Mouse (Mus musculus): ENCODE results near the gene Arhgap23. TPM values are rescaled to one million over a fixed set of nuclear protein-coding genes. Genes with fewer than 3 reads are reported as not detected.

The Arhgap23 gene
- total RNA-seq, 2 experiments from 2014 or later = 37.9 to 38.6 TPM

- DNase-seq (ENCODE audit: low spot score in 2 of 2) = no peak
Measured at GRCm38 (mm10) chr11:97404761-97405190, 10.6 kb upstream of the Arhgap23 start.

GRCm38 (mm10) chr11:97406094-97406951 is 9.0 kb upstream of the Arhgap23 start:
- DNase-seq (ENCODE audit: low spot score in 2 of 2) = no peak

- no peak for DNase-seq (ENCODE audit: low spot score in 2 of 2)
Measured at GRCm38 (mm10) chr11:97407456-97407855, 7.9 kb upstream of the Arhgap23 start.

- DNase-seq (ENCODE audit: low spot score in 2 of 2) = peak in 1 of 2 experiments; percentile 64
Measured at GRCm38 (mm10) chr11:97408171-97408570, 7.2 kb upstream of the Arhgap23 start.

- no peak for DNase-seq (ENCODE audit: low spot score in 2 of 2)
Measured at GRCm38 (mm10) chr11:97410958-97411357, 4.4 kb upstream of the Arhgap23 start.

- DNase-seq (ENCODE audit: low spot score in 2 of 2) = no peak
Measured at GRCm38 (mm10) chr11:97412117-97412516, 3.2 kb upstream of the Arhgap23 start.

GRCm38 (mm10) chr11:97412808-97413347 is 2.5 kb upstream of the Arhgap23 start:
- no peak for DNase-seq (ENCODE audit: low spot score in 2 of 2)

GRCm38 (mm10) chr11:97415712-97416636 is 641 bp downstream of the Arhgap23 start:
- no peak for DNase-seq (ENCODE audit: low spot score in 2 of 2)

- no peak for DNase-seq (ENCODE audit: low spot score in 2 of 2)
Measured at GRCm38 (mm10) chr11:97416637-97417035, 1.3 kb downstream of the Arhgap23 start.

- DNase-seq (ENCODE audit: low spot score in 2 of 2) = no peak
Measured at GRCm38 (mm10) chr11:97418834-97419539, 3.7 kb downstream of the Arhgap23 start.

GRCm38 (mm10) chr11:97419540-97419900 is 4.2 kb downstream of the Arhgap23 start:
- DNase-seq (ENCODE audit: low spot score in 2 of 2) = no peak

- DNase-seq (ENCODE audit: low spot score in 2 of 2) = no peak
Measured at GRCm38 (mm10) chr11:97422507-97422906, 7.2 kb downstream of the Arhgap23 start.

- no peak for DNase-seq (ENCODE audit: low spot score in 2 of 2)
Measured at GRCm38 (mm10) chr11:97424092-97424692, 8.9 kb downstream of the Arhgap23 start.

- no peak for DNase-seq (ENCODE audit: low spot score in 2 of 2)
Measured at GRCm38 (mm10) chr11:97424802-97425201, 9.5 kb downstream of the Arhgap23 start.

- peak in 1 of 2 experiments; percentile 61 for DNase-seq (ENCODE audit: low spot score in 2 of 2)
Measured at GRCm38 (mm10) chr11:97427794-97428725, 12.7 kb downstream of the Arhgap23 start.

GRCm38 (mm10) chr11:97428726-97429077 is 13.4 kb downstream of the Arhgap23 start:
- DNase-seq (ENCODE audit: low spot score in 2 of 2) = no peak

- no peak for DNase-seq (ENCODE audit: low spot score in 2 of 2)
Measured at GRCm38 (mm10) chr11:97429615-97430014, 14.3 kb downstream of the Arhgap23 start.

GRCm38 (mm10) chr11:97432015-97432414 is 16.7 kb downstream of the Arhgap23 start:
- no peak for DNase-seq (ENCODE audit: low spot score in 2 of 2)

- DNase-seq (ENCODE audit: low spot score in 2 of 2) = no peak
Measured at GRCm38 (mm10) chr11:97432983-97433539, 17.7 kb downstream of the Arhgap23 start.

Measured in adrenal gland, postnatal 4 days (tissue).